Mouse (Mus musculus): ENCODE data around the gene Rsph6a.

DNA sequence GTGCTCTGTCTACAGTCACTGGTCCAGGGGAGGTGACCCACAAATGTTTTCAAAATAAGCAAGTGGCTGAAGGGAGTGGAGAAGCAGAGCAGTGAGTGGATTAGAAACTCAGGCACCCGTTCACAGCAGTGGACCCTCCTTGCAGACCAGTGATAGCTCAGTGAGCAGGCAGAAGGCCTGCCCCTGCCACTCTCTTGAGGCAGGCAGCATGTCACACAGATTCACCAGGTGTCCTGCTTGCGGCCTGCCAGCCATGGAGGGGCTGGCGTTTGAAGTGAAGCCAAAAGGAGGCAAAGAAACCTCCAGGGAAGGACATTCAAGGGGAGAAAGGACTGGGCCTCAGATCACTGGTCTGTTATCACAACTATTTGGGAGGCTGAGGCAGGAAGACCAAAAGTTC is 24.2 kb downstream of the Rsph6a start:
- TF ChIP-seq CTCF (IDR thresholded peaks at IDR 0.05; ENCODE audit: borderline replicate concordance, extremely low read depth, insufficient read depth, insufficient read length) = no peak
- TF ChIP-seq POLR2A (IDR thresholded peaks at IDR 0.05; ENCODE audit: borderline replicate concordance, extremely low read depth, insufficient read depth, insufficient read length, poor library complexity, severe bottlenecking) = no peak
